Mouse (Mus musculus) lung, postnatal 0 days (tissue): ENCODE results near the gene Mrpl2. TPM values are rescaled to one million over a fixed set of nuclear protein-coding genes. Genes with fewer than 3 reads are reported as not detected.

Experiments used
- ATAC-seq: fragments of 200-750 bp; cut with Nextera tagmentation; 2 replicates; pipeline ENCODE4 v1.8.0; 2017; ENCODE audit warnings: moderate library complexity
- DNase-seq: peaks from one replicate; pipeline ENCODE4 v3.0.0-alpha.2; 2016; ENCODE audit warnings: low spot score
- H3K27ac ChIP-seq: fragments of 300-500 bp; sonication (generic); 2 replicates; pipeline ENCODE4 v1.5.1; 2014; ENCODE audit warnings: antibody characterized with exemption, mild to moderate bottlenecking, low read length, mixed read lengths
- H3K27me3 ChIP-seq: fragments of 300-500 bp; sonication (generic); replicated peaks from 2 replicates; pipeline ENCODE4 v1.6.1; 2014; ENCODE audit warnings: low read length, mixed read lengths; ENCODE audit not compliant: insufficient read depth
- H3K36me3 ChIP-seq: fragments of 300-500 bp; sonication (generic); 2 replicates; pipeline ENCODE4 v1.6.1; 2014; ENCODE audit warnings: low read length, mixed read lengths; ENCODE audit not compliant: insufficient read depth
- H3K4me1 ChIP-seq: fragments of 300-500 bp; sonication (generic); 2 replicates; pipeline ENCODE4 v1.6.1; 2014; ENCODE audit warnings: antibody characterized with exemption, low read depth, low read length, mixed read lengths; ENCODE audit not compliant: insufficient read depth
- H3K4me2 ChIP-seq: fragments of 300-500 bp; sonication (generic); replicated peaks from 2 replicates; pipeline ENCODE4 v1.6.1; 2014; ENCODE audit warnings: low read depth, mild to moderate bottlenecking, low read length, moderate library complexity, mixed read lengths
- H3K4me3 ChIP-seq: fragments of 300-500 bp; sonication (generic); 2 replicates; pipeline ENCODE4 v1.5.1; 2014; ENCODE audit warnings: low read depth, low read length
- H3K9ac ChIP-seq: fragments of 300-500 bp; sonication (generic); replicated peaks from 2 replicates; pipeline ENCODE4 v1.6.1; 2014; ENCODE audit warnings: low read depth, mild to moderate bottlenecking
- H3K9me3 ChIP-seq: fragments of 300-500 bp; sonication (generic); 2 replicates; pipeline ENCODE4 v1.6.1; 2016; ENCODE audit warnings: low read length, mixed read lengths
- CTCF ChIP-seq: IDR thresholded peaks from 2 replicates; pipeline ENCODE4 v1.5.1; 2016; ENCODE audit warnings: antibody characterized with exemption, mild to moderate bottlenecking
- EP300 ChIP-seq: IDR thresholded peaks from 2 replicates; pipeline ENCODE4 v1.6.1; 2016; ENCODE audit warnings: antibody characterized with exemption, mild to moderate bottlenecking, control low read depth
- WGBS: fragments of 180-500 bp; shearing (Covaris S2); extraction: QIAGEN DNeasy Blood & Tissue Kit; methylation state at CpG from one replicate; pipeline ENCODE4 v1.1.7; 2014; 5-methylcytosine and 5-hydroxymethylcytosine counted together
- polyA plus RNA-seq: library from polyadenylated mRNA; unstranded; fragments of >200 nt; fragmentation: Nextera tagmentation; extraction: Ambion mirVana; gene quantifications from 2 replicates; pipeline ENCODE4 v1.2.1, GENCODE M21; 2015

Gene Mrpl2
- polyA plus RNA-seq, 1 experiment from 2014 or later, result 88.6 TPM

GRCm38 (mm10) chr17:46644916-46645475 is 1.0 kb upstream of the Mrpl2 start:
- Histone ChIP-seq H3K4me2 (peak overlapping the region; percentile 89), H3K4me1 (peaks cover 22% of the 10 kb centered on the region), H3K36me3 (0 out of 2 replicates have a peak, but pooled peaks cover 5% of the 10 kb centered on the region), H3K4me3 (peak overlapping the region; percentile 83), H3K27ac (peak overlapping the region; percentile 96), H3K9me3 (no peaks in the 10 kb centered on the region), H3K27me3 (no peaks in the 10 kb centered on the region), H3K9ac (peak overlapping the region; percentile 60)
- 3% methylated on average over 11 of the region's 11 CpGs for WGBS
- peak; percentile 10; the same call in 1 of the 2 replicates for TF ChIP-seq EP300
- no peak for TF ChIP-seq CTCF
- ATAC-seq, result peak; percentile 63
- peak; percentile 92 for DNase-seq

DNA sequence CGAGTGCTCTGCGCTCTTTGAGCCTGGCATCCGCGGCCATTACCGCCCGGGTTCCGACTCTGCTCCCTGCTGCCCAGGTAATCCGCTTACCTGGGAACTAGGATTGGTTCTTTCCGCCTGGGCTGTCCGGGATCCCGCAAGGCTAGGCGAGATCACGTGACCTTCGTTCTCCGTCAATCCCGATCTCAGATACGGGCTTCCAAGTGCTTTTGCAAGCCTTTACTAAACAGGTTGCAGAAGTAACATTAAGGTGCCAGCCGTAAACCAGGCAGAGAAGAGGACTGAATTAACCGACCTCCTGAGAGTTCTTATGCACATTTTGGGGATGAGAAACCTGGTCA is 263 bp downstream of the Mrpl2 start:
- WGBS, result 1% methylated on average over 19 of the region's 19 CpGs
- DNase-seq (no peak), ATAC-seq (peak; percentile 3)
- Histone ChIP-seq H3K9ac (peak overlapping the region; percentile 70), H3K4me2 (peak overlapping the region; percentile 71), H3K27me3 (no peaks in the 10 kb centered on the region), H3K36me3 (0 out of 2 replicates have a peak, but pooled peaks cover 5% of the 10 kb centered on the region), H3K4me3 (peak overlapping the region; percentile 83), H3K9me3 (no peaks in the 10 kb centered on the region), H3K4me1 (peaks cover 25% of the 10 kb centered on the region), H3K27ac (peak overlapping the region; percentile 84)
- TF ChIP-seq EP300 (no peak), CTCF (no peak)

DNA sequence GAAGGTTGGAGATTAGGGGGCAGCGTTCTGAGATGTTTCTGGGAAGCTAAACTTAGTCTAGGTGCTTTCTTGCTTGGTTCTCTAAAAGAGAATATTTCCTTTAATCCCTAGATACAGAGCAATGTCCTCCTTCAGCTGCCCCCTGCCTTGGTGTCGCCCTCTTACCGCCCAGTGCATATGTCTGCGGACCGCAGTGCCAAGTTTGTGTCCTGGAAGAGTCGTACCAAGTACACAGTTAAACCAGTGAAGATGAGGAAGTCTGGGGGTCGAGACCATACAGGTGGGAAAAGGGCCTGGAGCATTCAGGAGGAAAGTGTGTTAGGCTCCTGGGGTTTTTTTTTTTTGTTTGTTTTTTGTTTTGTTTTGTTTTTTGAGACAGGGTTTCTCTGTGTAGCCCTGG is 1.2 kb downstream of the Mrpl2 start:
- Histone ChIP-seq H3K4me2 (no peak overlapping the region), H3K27me3 (no peaks in the 10 kb centered on the region), H3K4me1 (peaks cover 32% of the 10 kb centered on the region), H3K4me3 (no peak overlapping the region), H3K27ac (no peak overlapping the region), H3K9me3 (no peaks in the 10 kb centered on the region), H3K36me3 (0 out of 2 replicates have a peak, but pooled peaks cover 1% of the 10 kb centered on the region), H3K9ac (no peak overlapping the region)
- TF ChIP-seq EP300, result no peak
- no peak for TF ChIP-seq CTCF
- ATAC-seq, result no peak
- no peak for DNase-seq
- 85% methylated on average over 7 of the region's 7 CpGs for WGBS

DNA sequence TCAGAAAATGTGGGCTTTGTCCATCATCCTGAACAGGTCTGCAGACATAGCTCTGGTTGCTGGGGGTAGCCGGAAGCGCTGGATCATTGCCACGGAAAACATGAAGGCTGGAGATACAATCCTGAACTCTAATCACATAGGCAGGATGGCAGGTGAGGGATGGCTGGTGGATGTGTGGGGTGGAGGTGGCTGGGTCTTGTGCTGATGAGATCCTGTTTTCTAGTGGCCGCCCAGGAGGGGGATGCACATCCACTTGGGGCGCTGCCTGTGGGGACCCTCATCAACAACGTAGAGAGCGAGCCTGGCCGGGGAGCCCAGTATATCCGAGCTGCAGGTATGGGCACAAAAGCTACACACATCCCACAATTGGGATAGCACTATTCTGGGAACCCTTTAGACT is 2.4 kb downstream of the Mrpl2 start:
- Histone ChIP-seq H3K36me3 (no peaks in the 10 kb centered on the region), H3K9me3 (no peaks in the 10 kb centered on the region), H3K4me1 (peaks cover 32% of the 10 kb centered on the region), H3K9ac (no peak overlapping the region), H3K27ac (no peak overlapping the region), H3K27me3 (no peaks in the 10 kb centered on the region), H3K4me3 (no peak overlapping the region), H3K4me2 (no peak overlapping the region)
- 79% methylated on average over 9 of the region's 9 CpGs for WGBS
- DNase-seq (no peak), ATAC-seq (no peak)
- TF ChIP-seq CTCF, result no peak
- no peak for TF ChIP-seq EP300

GRCm38 (mm10) chr17:46649811-46650210 is 3.8 kb downstream of the Mrpl2 start:
- H3K9me3 ChIP-seq, result no peaks in the 10 kb centered on the region
- WGBS, result 21% methylated on average over 15 of the region's 15 CpGs
- 0 out of 2 replicates have a peak, but pooled peaks cover 3% of the 10 kb centered on the region for H3K36me3 ChIP-seq
- TF ChIP-seq EP300 (no peak), CTCF (no peak)
- H3K4me1 ChIP-seq, result peaks cover 24% of the 10 kb centered on the region
- no peak for ATAC-seq
- no peak for DNase-seq
- peak overlapping the region; percentile 67 for H3K4me3 ChIP-seq
- H3K27me3 ChIP-seq, result no peaks in the 10 kb centered on the region
- peak overlapping the region; percentile 92 for H3K4me2 ChIP-seq
- peak overlapping the region; percentile 94 for H3K27ac ChIP-seq
- 0 out of 2 replicates have a peak overlapping the region, but pooled peaks have one; percentile 8 for H3K9ac ChIP-seq

- WGBS, result under 1% methylated on average over 55 of the region's 58 CpGs
- peak within 1 kb of the TSS; percentile 78 for H3K9ac ChIP-seq
- DNase-seq, result peak; percentile 99
Observed at GRCm38 (mm10) chr17:46650232-46651031, 4.4 kb downstream of the Mrpl2 start, which contains the start of gene Cul7. Cul7 (plus strand) TSS chr17:46650337.

More at GRCm38 (mm10) chr17:46650232-46651031, 4.4 kb downstream of the Mrpl2 start, which contains the start of gene Cul7:
- Histone ChIP-seq H3K4me3 (peak within 1 kb of the TSS; percentile 67), H3K4me2 (peak within 1 kb of the TSS; percentile 92), H3K27ac (peak within 1 kb of the TSS; percentile 94), H3K9me3 (no peaks in the 10 kb centered on the region), H3K27me3 (no peaks in the 10 kb centered on the region), H3K4me1 (peaks cover 23% of the 10 kb centered on the region), H3K36me3 (0 out of 2 replicates have a peak, but pooled peaks cover 3% of the 10 kb centered on the region)
- TF ChIP-seq CTCF (peak; percentile 22), EP300 (peak; percentile 80)
- ATAC-seq, result peak; percentile 90
